Mouse (Mus musculus) midbrain, embryonic 13.5 days (tissue): Measurements from ENCODE around the gene Top3b. TPM values are rescaled to one million over a fixed set of nuclear protein-coding genes. Genes with fewer than 3 reads are reported as not detected.

ENCODE experiments used
- ATAC-seq: fragments of 200-750 bp; cut with Nextera tagmentation; 2 replicates; pipeline ENCODE4 v1.8.0; 2017; ENCODE audit warnings: mild to moderate bottlenecking, moderate TSS enrichment, moderate library complexity
- H3K27ac ChIP-seq: fragments of 300-500 bp; sonication (generic); 2 replicates; pipeline ENCODE4 v1.5.1; 2015; ENCODE audit warnings: inconsistent platforms, mild to moderate bottlenecking, moderate library complexity
- H3K27me3 ChIP-seq: fragments of 300-500 bp; sonication (generic); 2 replicates; pipeline ENCODE4 v1.6.1; 2015; ENCODE audit warnings: mild to moderate bottlenecking, inconsistent platforms
- H3K36me3 ChIP-seq: fragments of 300-500 bp; sonication (generic); 2 replicates; pipeline ENCODE4 v1.6.1; 2015; ENCODE audit warnings: mild to moderate bottlenecking, inconsistent platforms
- H3K4me1 ChIP-seq: fragments of 300-500 bp; sonication (generic); replicated peaks from 2 replicates; pipeline ENCODE4 v1.6.1; 2015; ENCODE audit warnings: inconsistent platforms
- H3K4me2 ChIP-seq: fragments of 300-500 bp; sonication (generic); replicated peaks from 2 replicates; pipeline ENCODE4 v1.6.1; 2015; ENCODE audit warnings: moderate library complexity, mild to moderate bottlenecking, inconsistent platforms
- H3K4me3 ChIP-seq: fragments of 300-500 bp; sonication (generic); replicated peaks from 2 replicates; pipeline ENCODE4 v1.5.1; 2015; ENCODE audit warnings: mild to moderate bottlenecking, inconsistent platforms
- H3K9ac ChIP-seq: fragments of 300-500 bp; sonication (generic); replicated peaks from 2 replicates; pipeline ENCODE4 v1.6.1; 2015; ENCODE audit warnings: mild to moderate bottlenecking, inconsistent platforms
- H3K9me3 ChIP-seq: fragments of 300-500 bp; sonication (generic); 2 replicates; pipeline ENCODE4 v1.6.1; 2016; ENCODE audit warnings: mild to moderate bottlenecking, inconsistent platforms
- WGBS: fragments of 180-500 bp; shearing (Covaris S2); methylation state at CpG from one replicate; pipeline ENCODE4 v1.1.7; 2015; 5-methylcytosine and 5-hydroxymethylcytosine counted together
- polyA plus RNA-seq: library from polyadenylated mRNA; unstranded; fragments of >200 nt; fragmentation: Nextera tagmentation; extraction: Ambion mirVana; gene quantifications from 2 replicates; pipeline ENCODE4 v1.2.1, GENCODE M21; 2015

The Top3b gene
- polyA plus RNA-seq, 1 experiment from 2014 or later: 73.7 TPM

GRCm38 (mm10) chr16:16862288-16862687, 8.2 kb upstream of the Top3b start:
- Histone ChIP-seq H3K4me2 (no peak overlapping the region), H3K27me3 (no peaks in the 10 kb centered on the region), H3K27ac (no peak overlapping the region), H3K4me1 (no peaks in the 10 kb centered on the region), H3K9me3 (no peaks in the 10 kb centered on the region), H3K4me3 (no peak overlapping the region), H3K36me3 (no peaks in the 10 kb centered on the region), H3K9ac (no peak overlapping the region)
- ATAC-seq: no peak
- WGBS: 80% methylated on average over 3 of the region's 3 CpGs

- no peak within 1 kb of the TSS for H3K4me2 ChIP-seq
- H3K4me3 ChIP-seq: no peak within 1 kb of the TSS
- no peak within 1 kb of the TSS for H3K27ac ChIP-seq
- no peaks in the 10 kb centered on the region for H3K4me1 ChIP-seq
- H3K9ac ChIP-seq: no peak within 1 kb of the TSS
- no peaks in the 10 kb centered on the region for H3K27me3 ChIP-seq
- no peaks in the 10 kb centered on the region for H3K36me3 ChIP-seq
- no peak for ATAC-seq
- 69% methylated on average over 2 of the region's 2 CpGs for WGBS
- no peaks in the 10 kb centered on the region for H3K9me3 ChIP-seq
Measured at GRCm38 (mm10) chr16:16863978-16864377, 6.6 kb upstream of the Top3b start, which contains the start of gene Igll1. TSS of gene Igll1 (minus strand) at chr16:16863985.

GRCm38 (mm10) chr16:16865217-16865616, 5.3 kb upstream of the Top3b start:
- H3K4me3 ChIP-seq: no peak overlapping the region
- no peak for ATAC-seq
- H3K9ac ChIP-seq: no peak overlapping the region
- no peak overlapping the region for H3K4me2 ChIP-seq
- H3K27ac ChIP-seq: no peak overlapping the region
- H3K9me3 ChIP-seq: no peaks in the 10 kb centered on the region
- H3K4me1 ChIP-seq: no peaks in the 10 kb centered on the region
- no peaks in the 10 kb centered on the region for H3K27me3 ChIP-seq
- H3K36me3 ChIP-seq: no peaks in the 10 kb centered on the region

GRCm38 (mm10) chr16:16865696-16866561, 4.6 kb upstream of the Top3b start:
- H3K36me3 ChIP-seq: no peaks in the 10 kb centered on the region

GRCm38 (mm10) chr16:16870241-16870616, 307 bp upstream of the Top3b start:
- peak overlapping the region; percentile 79; the same call in 1 of the 2 replicates for H3K9ac ChIP-seq
- H3K27ac ChIP-seq: peak overlapping the region; percentile 92; the same call in 1 of the 2 replicates
- H3K36me3 ChIP-seq: peaks cover 8% of the 10 kb centered on the region
- H3K4me3 ChIP-seq: peak overlapping the region; percentile 64
- H3K27me3 ChIP-seq: no peaks in the 10 kb centered on the region
- H3K4me1 ChIP-seq: peaks cover 12% of the 10 kb centered on the region
- H3K9me3 ChIP-seq: no peaks in the 10 kb centered on the region
- WGBS: 35% methylated on average over 7 of the region's 7 CpGs
- peak overlapping the region; percentile 73 for H3K4me2 ChIP-seq
- peak; percentile 77 for ATAC-seq

More at GRCm38 (mm10) chr16:16865696-16866561, 4.6 kb upstream of the Top3b start:
- H3K4me3 ChIP-seq: no peak overlapping the region
- H3K4me2 ChIP-seq: no peak overlapping the region
- no peaks in the 10 kb centered on the region for H3K4me1 ChIP-seq
- no peak overlapping the region for H3K9ac ChIP-seq
- no peaks in the 10 kb centered on the region for H3K9me3 ChIP-seq
- ATAC-seq: no peak
- no peak overlapping the region for H3K27ac ChIP-seq
- WGBS: 68% methylated on average over 4 of the region's 5 CpGs
- no peaks in the 10 kb centered on the region for H3K27me3 ChIP-seq

- ATAC-seq: no peak
- Histone ChIP-seq H3K27ac (no peak overlapping the region), H3K4me3 (no peak overlapping the region), H3K4me2 (no peak overlapping the region), H3K27me3 (no peaks in the 10 kb centered on the region), H3K4me1 (no peaks in the 10 kb centered on the region), H3K9me3 (peaks cover 8% of the 10 kb centered on the region; the same call in 1 of the 2 replicates), H3K9ac (no peak overlapping the region), H3K36me3 (peaks cover 88% of the 10 kb centered on the region)
- 89% methylated on average over 5 of the region's 5 CpGs for WGBS
Measured at GRCm38 (mm10) chr16:16879025-16879424, 8.5 kb downstream of the Top3b start.

- no peaks in the 10 kb centered on the region for H3K9me3 ChIP-seq
- H3K4me3 ChIP-seq: no peak overlapping the region
- no peak overlapping the region for H3K9ac ChIP-seq
- 100% methylated on average over 1 of the region's 1 CpGs for WGBS
- no peaks in the 10 kb centered on the region for H3K4me1 ChIP-seq
- no peak overlapping the region for H3K27ac ChIP-seq
- no peak for ATAC-seq
- H3K4me2 ChIP-seq: no peak overlapping the region
- H3K27me3 ChIP-seq: no peaks in the 10 kb centered on the region
- peaks cover 100% of the 10 kb centered on the region for H3K36me3 ChIP-seq
Measured at GRCm38 (mm10) chr16:16888341-16888740, 17.8 kb downstream of the Top3b start.

GRCm38 (mm10) chr16:16892366-16892765, 21.8 kb downstream of the Top3b start:
- no peaks in the 10 kb centered on the region for H3K27me3 ChIP-seq
- no peak overlapping the region for H3K4me3 ChIP-seq
- H3K4me1 ChIP-seq: peaks cover 12% of the 10 kb centered on the region
- WGBS: 90% methylated on average over 7 of the region's 7 CpGs
- H3K4me2 ChIP-seq: no peak overlapping the region
- no peaks in the 10 kb centered on the region for H3K9me3 ChIP-seq
- no peak for ATAC-seq
- H3K36me3 ChIP-seq: peaks cover 67% of the 10 kb centered on the region
- H3K27ac ChIP-seq: no peak overlapping the region
- no peak overlapping the region for H3K9ac ChIP-seq

GRCm38 (mm10) chr16:16896015-16896381, 25.5 kb downstream of the Top3b start:
- Histone ChIP-seq H3K4me3 (peak overlapping the region; percentile 67; the same call in 1 of the 2 replicates), H3K4me2 (peak overlapping the region; percentile 83), H3K27me3 (no peaks in the 10 kb centered on the region), H3K9ac (0 out of 2 replicates have a peak overlapping the region, but pooled peaks have one; percentile 14), H3K27ac (peak overlapping the region; percentile 74), H3K4me1 (peaks cover 24% of the 10 kb centered on the region), H3K9me3 (no peaks in the 10 kb centered on the region), H3K36me3 (peaks cover 42% of the 10 kb centered on the region)
- WGBS: 23% methylated on average over 4 of the region's 4 CpGs
- ATAC-seq: no peak

GRCm38 (mm10) chr16:16896382-16897055, 26.0 kb downstream of the Top3b start, which contains the start of gene Ppm1f:
TSS of gene Ppm1f (plus strand) at chr16:16896469.
- peaks cover 36% of the 10 kb centered on the region for H3K36me3 ChIP-seq
- WGBS: 0% methylated on average over 29 of the region's 29 CpGs
- peak within 1 kb of the TSS; percentile 74 for H3K27ac ChIP-seq
- peak within 1 kb of the TSS; percentile 85 for H3K9ac ChIP-seq
- peak within 1 kb of the TSS; percentile 83 for H3K4me2 ChIP-seq
- H3K4me1 ChIP-seq: peaks cover 24% of the 10 kb centered on the region
- no peaks in the 10 kb centered on the region for H3K9me3 ChIP-seq
- H3K27me3 ChIP-seq: no peaks in the 10 kb centered on the region
- H3K4me3 ChIP-seq: peak within 1 kb of the TSS; percentile 67
- ATAC-seq: peak; percentile 95

- Histone ChIP-seq H3K4me2 (peak overlapping the region; percentile 83), H3K27me3 (no peaks in the 10 kb centered on the region), H3K36me3 (peaks cover 30% of the 10 kb centered on the region), H3K9me3 (no peaks in the 10 kb centered on the region), H3K27ac (peak overlapping the region; percentile 74), H3K4me1 (peaks cover 24% of the 10 kb centered on the region), H3K9ac (peak overlapping the region; percentile 85), H3K4me3 (peak overlapping the region; percentile 67)
- WGBS: 27% methylated on average over 10 of the region's 10 CpGs
- peak; percentile 16; the same call in 1 of the 2 replicates for ATAC-seq
Measured at GRCm38 (mm10) chr16:16897056-16897584, 26.6 kb downstream of the Top3b start.

- H3K27me3 ChIP-seq: no peaks in the 10 kb centered on the region
- H3K27ac ChIP-seq: no peak overlapping the region
- H3K9ac ChIP-seq: no peak overlapping the region
- no peak for ATAC-seq
- no peak overlapping the region for H3K4me2 ChIP-seq
- H3K36me3 ChIP-seq: peaks cover 56% of the 10 kb centered on the region
- WGBS: 86% methylated on average over 4 of the region's 4 CpGs
- peaks cover 13% of the 10 kb centered on the region for H3K4me1 ChIP-seq
- H3K9me3 ChIP-seq: no peaks in the 10 kb centered on the region
- no peak overlapping the region for H3K4me3 ChIP-seq
Measured at GRCm38 (mm10) chr16:16902329-16902728, 31.8 kb downstream of the Top3b start.
